Mouse (Mus musculus) left cerebral cortex, postnatal 36 days (tissue): ENCODE data around the gene Prl4a1. TPM values are rescaled to one million over a fixed set of nuclear protein-coding genes. Genes with fewer than 3 reads are reported as not detected.
"Not testable (repeated sequence)": the region's sequence is repeated elsewhere in the genome, so short reads cannot be mapped to it uniquely, and the experiment has no call there.

Experiments used
- DNase-seq, 2 experiments: peaks; one replicate each; pipeline ENCODE4 v3.0.0; 2021 to 2022; ENCODE audit warnings: low spot score in 2 of 2, mixed read lengths in 1 of 2
- intact Hi-C: fragments of 180-260 bp; cut with DNase I; formaldehyde crosslinking; loops from one replicate; pipeline ENCODE4 v1.15.1; 2025
- total RNA-seq, 2 experiments: library from RNA; stranded (reverse); gene quantifications; 2 replicates each; pipeline ENCODE4 v1.2.3; 2021

Prl4a1 gene
- not detected for total RNA-seq

- intact Hi-C loops = no loop called here
- DNase-seq = no peak
Measured at GRCm38 (mm10) chr13:28015912-28016311, at the start of gene Prl4a1. Gene Prl4a1, plus strand, starts transcription at chr13:28016212.

- DNase-seq = no peak
- intact Hi-C loops = no loop called here
Measured at GRCm38 (mm10) chr13:27972931-27973330, 43.1 kb upstream of the Prl4a1 start.

GRCm38 (mm10) chr13:27974281-27974680 lies 41.7 kb upstream of the Prl4a1 start:
- intact Hi-C loops, DNase-seq: not testable (repeated sequence)

- intact Hi-C loops = no loop called here
- DNase-seq = no peak
Measured at GRCm38 (mm10) chr13:27977646-27978045, 38.4 kb upstream of the Prl4a1 start.

- intact Hi-C loops = not testable (repeated sequence)
Measured at GRCm38 (mm10) chr13:27996557-27996956, 19.5 kb upstream of the Prl4a1 start.

GRCm38 (mm10) chr13:28029330-28029729 lies 13.3 kb downstream of the Prl4a1 start:
- DNase-seq = no peak
- intact Hi-C loops = no loop called here

More at GRCm38 (mm10) chr13:27996557-27996956, 19.5 kb upstream of the Prl4a1 start:
- not testable (repeated sequence) for DNase-seq

GRCm38 (mm10) chr13:28069315-28069714 lies 53.3 kb downstream of the Prl4a1 start:
- no peak for DNase-seq
- intact Hi-C loops = no loop called here

Other genes starting within 250 kb of the Prl4a1 start
- not detected for gene Prl7c1, start 235.4 kb upstream of the Prl4a1 start, total RNA-seq
- not detected for gene Prl2a1, start 214.6 kb upstream of the Prl4a1 start, total RNA-seq
- not detected for gene Prl2c1, start 166.9 kb upstream of the Prl4a1 start, total RNA-seq
- not detected for gene Prl5a1, start 126.3 kb downstream of the Prl4a1 start, total RNA-seq
- gene Gm11361, start 241.3 kb downstream of the Prl4a1 start, total RNA-seq = 10 to 100 TPM; 60.2 to 71.3 TPM